Mouse (Mus musculus) liver (tissue): ENCODE data around the gene Ren1.
A peak's percentile ranks its signal among the peaks of the same experiment; 100 is the strongest.
"Not testable (repeated sequence)": the region's sequence is repeated elsewhere in the genome, so short reads cannot be mapped to it uniquely, and the experiment has no call there.

ENCODE experiments used
- DNase-seq: peaks from one replicate; pipeline ENCODE4 v3.0.0-alpha.2; 2020; ENCODE audit warnings: mixed read lengths

Ren1 gene

DNA sequence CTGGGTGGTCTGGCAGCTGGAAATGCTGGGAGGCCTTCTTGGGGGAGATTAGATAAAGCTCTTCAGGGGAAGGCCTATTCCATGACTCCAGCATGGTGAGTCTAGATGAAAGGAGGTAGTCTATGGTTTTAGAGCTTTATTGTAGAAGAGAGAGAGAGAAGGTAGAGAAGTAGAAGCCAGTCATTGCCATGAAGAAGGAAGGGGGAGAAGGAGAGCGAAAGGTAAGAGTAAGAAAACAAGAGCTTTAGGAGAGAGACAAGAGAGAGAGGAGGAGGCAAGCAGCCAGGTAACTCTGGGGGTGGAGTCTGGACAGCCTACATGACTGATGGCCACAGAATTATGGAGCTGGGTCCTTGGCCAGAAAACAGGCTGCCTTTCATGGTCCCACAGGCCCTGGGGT lies at the start of gene Ren1:
TSS of gene Ren1 (plus strand) at position 301 of the 400 bp plus-strand sequence.
- DNase-seq: no peak

DNA sequence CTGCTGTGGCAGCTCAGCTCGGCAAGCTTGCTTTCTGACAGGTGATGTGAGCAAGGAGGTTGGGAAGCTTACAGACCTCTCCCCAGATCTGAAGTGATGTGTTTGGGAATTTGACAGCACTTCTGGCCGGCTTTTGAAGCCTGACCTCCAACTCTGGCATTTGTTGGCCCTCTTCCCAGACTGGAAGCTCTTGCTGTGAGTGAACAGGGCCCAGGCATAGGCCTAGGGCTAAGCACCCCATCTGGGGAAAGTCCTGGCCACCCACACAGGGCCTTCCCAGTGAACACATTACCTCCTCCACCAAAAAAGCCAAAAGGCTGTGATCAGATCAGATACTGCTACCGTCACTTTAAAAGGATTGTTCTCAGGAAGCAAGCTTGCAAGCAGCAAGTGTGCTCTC lies 47.8 kb upstream of the Ren1 start:
- peak; percentile 33 for DNase-seq

DNA sequence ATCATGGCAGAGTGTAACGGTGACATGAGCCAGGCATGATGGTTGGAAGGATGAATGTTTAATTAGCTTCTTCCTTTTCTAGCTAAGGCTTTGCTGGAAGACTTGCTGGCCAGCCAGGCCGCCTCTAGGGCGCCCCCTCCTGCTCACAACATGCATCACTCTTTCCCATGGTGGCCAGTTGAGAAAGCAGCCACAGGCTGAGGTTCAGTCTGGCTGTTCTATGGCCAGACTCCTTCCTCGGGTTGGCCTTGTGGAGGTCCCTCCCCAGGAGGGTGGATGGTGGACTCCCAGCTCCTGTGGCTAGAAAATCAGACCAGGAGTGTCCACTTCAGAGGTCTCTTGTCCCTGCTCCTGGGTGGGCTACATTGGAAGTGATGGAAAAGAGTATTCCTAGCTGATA lies 43.5 kb upstream of the Ren1 start:
- DNase-seq: peak; percentile 70

DNA sequence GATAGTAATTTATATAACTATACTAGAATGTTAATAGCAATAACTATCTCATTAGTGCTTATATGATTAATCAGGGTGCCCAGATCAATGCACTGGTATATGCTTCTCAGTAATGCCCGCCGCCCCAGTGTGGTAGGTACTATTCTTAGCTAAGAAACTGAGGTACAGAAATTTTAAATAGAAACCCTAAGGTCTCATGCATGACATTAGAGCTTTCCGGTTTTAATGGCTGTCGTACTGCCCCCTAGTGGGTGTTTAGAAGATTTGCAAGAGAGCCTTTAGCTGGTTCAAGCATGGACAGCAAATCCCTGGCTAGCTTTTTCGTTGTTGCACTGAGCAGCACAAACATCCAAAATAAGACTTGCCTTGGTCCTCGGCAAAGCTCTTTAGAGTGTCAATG lies 43.0 kb upstream of the Ren1 start:
- DNase-seq: peak; percentile 17

DNA sequence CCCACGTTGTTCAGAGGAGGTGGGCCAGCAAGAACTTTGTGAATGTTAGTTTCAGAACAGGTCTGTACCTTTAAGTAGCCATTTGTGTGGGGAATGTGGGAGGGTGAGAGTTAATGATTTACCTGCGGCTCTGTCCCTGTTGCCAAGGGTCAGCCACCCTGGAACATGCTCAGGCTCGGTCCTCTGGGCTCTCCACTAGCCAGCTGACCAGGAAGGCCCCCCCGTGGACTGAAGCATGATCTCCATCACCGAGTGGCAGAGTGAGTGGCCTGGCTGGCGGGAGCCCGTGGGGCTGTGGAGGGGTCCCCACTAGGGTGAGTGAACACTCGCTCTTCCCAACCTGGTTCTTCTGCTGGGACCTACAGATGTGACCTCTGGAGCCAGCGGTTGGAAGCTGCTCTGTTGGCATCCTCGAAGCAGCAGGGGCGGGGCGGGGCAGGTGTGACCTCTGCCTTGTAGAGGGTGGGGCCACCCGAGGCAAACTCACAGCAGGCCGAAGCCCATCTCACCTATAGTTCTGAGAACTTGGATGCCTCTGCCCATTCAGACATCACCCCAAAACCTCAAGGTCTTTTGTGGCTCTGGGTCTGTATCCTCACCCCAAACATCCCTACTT lies 40.5 kb upstream of the Ren1 start, which contains the start of gene Golt1a:
TSS of gene Golt1a (plus strand) at position 149 of the 616 bp plus-strand sequence.
- DNase-seq: peak; percentile 60

DNA sequence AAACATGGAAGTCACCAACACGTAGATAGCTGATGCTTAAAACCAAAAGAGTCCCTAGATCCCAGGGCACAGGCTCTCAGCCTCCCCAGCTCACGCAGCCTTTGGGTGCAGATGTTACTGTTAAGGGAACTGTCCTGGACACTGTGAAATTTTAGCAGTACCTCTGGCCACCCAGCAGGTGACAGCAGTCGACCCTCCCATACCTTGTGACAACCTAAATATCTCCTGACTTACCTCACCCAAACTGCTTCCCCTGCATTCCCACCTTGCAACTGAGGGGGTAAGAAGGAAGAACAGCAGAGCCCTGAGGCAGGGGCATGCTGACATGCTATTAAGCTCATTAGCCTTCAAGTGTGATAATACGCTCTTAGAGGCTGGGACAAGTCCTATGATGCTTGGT lies 39.1 kb upstream of the Ren1 start:
- no peak for DNase-seq

DNA sequence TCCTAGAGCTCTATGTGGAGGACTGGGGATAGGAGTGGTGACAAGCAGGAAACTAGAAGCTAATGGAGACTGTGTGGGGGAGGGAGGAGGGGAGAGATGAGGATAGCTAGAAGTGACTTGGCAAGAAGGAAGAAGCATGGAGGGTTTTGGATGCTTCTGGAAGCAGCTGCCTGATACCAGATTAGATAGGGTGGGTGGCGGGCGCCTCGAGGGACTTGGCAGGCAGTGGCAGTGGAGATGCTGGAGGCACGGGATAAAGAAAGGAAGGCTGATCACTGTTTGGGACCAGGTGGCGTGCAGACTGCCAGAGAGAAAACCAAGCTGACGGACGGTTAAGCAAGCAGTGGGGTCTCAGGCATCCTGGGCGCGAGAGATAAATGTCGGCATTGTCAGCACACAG lies 38.4 kb upstream of the Ren1 start:
- DNase-seq: no peak

DNA sequence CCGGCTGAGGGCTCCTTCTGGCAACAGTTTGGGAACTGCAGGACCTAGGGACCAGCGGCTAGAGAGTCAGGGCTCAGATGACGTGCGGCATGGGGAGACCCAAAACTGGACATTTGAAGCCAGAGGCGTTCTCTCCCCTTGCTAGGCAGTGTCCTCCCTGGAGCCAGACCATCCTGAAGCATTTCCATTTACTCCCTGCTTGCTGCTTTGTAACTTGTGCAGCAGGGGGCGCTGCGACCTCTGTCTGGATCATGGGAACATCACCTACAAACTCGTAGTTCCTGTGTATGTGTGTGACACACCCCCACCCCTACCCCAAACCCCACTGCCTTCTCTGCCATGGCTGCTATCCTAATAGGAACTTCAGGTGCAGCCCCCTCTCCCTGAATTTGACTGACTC lies 35.9 kb upstream of the Ren1 start:
- peak; percentile 57 for DNase-seq

DNA sequence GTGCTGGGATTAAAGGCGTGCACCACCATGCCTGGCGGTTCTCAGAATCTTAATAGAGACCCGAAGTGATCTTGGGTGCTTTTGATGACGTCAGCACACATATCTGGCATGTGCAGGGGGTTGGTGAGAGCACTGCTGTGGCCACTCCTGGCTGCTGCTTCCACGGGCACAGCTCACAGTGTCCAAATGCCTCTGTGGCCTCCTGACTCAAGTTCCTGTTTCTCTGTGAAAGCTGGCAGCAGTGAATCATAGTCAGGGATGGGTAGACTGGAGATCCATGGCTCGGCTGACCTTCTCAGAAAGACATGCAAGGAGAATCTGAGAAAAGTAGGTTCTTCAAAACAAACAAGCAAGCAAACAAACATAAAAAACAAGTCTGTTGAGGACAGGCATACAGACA lies 34.5 kb upstream of the Ren1 start:
- DNase-seq: no peak

DNA sequence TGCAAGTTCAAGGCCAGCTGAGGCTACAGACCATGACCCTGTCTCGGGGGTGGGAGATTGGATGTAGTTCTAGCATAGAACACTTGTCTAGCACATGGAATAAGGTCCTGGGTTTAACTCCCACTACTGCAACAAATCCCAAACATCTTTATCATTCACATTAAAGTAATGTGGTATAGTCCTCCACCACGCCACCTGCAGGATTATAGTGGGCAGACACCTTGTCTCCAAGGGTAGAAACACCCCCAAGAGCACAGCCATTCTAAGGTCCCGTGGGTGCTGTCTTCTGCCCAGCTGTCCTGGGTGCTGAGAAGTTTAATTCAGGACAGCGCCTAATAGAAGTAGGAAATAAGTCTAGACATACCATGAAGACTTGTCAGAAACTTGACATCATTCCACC lies 33.7 kb upstream of the Ren1 start:
- DNase-seq: no peak

DNA sequence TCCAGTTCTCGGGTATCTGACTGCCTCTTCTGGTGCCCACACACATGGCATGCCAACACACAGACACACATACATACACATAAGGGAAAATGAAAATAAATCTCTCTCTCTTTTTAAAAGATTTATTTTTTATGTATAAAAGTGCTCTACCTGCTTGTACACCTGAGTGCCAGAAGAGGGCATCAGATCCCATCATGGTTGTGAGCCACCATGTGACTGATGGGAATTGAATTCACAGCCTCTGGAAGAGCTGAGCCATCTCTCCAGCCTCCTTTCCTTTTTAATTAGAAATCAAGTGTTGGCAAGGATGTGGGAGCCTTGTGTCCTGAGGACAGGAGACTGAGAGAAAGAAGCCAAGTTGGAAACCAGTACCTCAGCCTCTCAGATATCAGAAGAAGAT lies 33.2 kb upstream of the Ren1 start:
- no peak for DNase-seq

DNA sequence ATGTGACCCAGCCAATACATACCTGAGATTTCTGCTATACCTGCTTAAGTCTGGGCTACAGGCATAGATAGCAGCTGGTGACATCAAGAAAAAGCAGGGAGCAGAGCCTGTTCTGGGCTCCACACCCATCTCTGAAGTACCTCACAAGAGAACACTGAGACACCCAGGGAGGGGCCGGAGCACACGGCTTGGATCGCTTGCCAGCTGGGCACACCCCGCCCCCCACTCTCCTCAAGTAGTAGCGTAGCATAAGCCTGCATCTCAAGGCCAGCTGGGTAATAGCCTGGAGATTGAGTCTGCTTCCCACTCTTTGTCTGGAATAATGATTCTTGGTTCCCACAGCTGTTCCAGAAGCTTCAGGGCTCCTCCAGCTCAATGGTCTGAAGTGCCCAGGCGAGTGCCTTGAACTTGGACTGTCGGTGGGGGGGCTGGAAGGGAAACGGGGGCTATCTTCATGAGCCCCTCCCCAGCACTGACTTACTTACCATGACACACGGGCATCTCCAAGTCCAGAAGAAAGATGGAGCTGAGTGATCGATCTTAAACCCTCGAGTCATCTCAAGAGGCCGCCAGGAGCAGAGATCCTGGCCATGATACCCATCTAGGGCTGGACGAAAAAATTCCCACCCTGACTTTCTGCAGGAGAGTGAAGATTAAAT lies 28.9 kb upstream of the Ren1 start, which contains the start of gene Kiss1:
TSS of gene Kiss1 (plus strand) at position 609 of the 659 bp plus-strand sequence.
- DNase-seq: no peak

DNA sequence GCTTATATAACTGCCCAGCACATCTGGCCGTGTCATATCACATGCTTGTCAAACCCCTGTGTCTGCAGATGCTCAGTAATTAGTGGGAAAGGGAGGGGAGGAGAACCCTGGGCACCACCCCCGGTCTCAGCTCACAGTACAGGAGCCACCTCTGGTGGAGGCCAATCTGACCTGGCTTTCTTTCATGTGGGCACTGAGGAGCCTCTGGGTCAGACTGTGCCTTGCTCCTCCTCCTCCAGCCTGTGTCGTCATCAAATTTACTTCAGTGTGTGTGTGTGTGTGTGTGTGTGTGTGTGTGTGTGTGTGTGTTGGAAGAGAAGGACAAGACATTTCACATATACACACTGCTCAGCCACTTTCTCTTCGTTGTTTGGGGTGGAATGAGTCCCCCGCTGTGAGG lies 27.0 kb upstream of the Ren1 start:
- DNase-seq: no peak

DNA sequence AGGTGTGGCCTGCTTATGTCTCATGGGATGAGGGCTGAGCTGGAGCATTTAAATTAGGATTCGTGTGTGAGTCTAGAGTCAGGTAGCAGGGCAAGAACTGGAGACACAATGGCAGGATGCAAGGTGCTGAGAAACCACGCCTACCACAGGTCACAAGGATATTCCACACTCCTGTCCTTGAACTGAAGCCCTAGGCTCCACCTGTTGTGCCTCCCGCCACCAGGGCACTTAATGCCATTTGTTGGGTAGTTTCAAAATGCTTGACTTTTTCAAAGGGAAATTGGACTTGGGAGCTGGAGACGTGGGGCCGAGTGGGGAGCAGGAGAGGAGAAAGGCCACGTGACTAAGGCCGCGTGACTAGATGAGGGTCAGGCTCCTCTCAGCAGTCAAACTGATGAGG lies 24.4 kb upstream of the Ren1 start:
- no peak for DNase-seq

DNA sequence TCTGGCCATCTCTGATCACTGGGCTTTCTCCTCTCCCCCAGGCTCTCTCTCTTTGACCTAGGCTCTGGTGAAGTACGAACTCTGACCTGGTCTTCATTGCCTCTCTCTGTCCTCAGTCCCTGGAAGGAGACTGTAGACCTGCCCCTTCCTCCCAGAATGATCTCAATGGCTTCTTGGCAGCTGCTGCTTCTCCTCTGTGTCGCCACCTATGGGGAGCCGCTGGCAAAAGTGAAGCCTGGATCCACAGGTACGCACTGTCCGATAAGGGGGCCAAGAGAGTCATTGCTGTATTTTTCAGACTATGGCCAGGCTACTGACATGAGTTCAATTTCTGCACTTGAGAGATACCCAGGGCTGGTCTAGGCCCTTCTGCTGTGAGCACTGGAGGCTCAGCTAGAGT lies 23.2 kb upstream of the Ren1 start:
- no peak for DNase-seq

DNA sequence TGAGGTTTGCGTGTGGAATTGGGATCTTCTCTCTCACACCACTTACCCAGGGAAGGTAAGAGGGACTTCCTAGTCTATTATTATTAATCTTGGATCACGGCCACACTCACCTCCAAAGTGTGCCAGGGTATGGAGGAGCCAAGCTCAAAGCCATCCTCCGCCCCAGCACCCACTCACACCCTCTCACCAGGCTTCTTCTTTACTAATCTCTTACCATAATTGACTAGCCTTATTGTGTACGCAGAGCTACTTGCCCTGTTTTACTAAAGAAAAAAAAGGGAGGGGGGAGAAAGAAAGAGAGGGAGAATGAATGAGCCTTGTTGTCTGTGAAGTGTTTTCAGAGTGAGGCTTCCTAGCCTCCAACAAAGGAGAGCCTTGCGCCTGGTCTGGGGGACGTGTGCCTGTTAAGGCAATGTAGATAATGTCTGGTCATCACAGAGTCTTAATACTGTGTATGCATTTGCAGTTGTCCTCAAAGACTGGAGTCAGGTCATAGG lies 22.0 kb upstream of the Ren1 start:
- no peak for DNase-seq

DNA sequence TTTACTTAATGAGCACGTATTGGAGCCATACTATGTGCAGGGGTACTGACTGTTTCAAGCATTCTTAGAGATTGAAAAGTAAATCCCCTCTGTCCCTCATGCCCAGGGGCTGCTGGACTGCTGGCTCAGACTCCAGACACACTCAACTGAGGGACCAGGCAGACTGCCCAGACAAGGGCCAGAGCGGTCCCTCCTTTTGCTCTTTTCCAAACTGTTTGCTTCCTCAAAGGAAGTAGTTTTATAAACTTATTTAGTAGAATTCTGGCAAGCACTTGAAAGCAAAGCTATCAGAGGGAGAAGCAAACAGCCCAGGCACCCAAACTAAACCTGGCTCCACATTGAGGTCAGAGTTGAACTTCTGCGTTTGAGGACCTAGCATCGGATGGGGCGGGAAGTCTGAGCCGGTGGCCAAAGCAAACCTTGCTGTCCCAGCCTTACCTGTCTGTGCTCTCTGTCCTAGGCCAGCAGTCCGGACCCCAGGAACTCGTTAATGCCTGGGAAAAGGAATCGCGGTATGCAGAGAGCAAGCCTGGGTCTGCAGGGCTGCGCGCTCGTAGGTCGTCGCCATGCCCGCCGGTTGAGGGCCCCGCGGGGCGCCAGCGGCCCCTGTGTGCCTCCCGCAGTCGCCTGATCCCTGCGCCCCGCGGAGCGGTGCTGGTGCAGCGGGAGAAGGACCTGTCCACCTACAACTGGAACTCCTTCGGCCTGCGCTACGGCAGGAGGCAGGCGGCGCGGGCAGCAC lies 21.2 kb upstream of the Ren1 start:
- peak; percentile 11 for DNase-seq

DNA sequence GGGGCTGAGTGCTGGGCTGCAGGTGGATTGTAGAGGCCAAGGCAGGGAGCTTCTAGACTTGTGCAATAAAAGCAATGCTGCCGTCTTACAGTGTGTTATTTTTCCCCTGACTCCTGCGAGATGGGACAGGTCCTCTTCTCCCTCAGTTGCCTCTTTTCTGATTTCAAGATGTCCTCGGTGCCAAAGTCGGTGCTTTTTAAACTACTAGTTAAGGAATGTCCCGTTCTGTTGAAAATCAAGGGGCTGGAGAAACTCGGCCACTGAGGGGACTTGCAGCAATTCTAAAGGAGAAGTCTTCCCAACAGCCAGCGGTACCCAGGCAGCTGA lies 20.7 kb upstream of the Ren1 start:
- no peak for DNase-seq

DNA sequence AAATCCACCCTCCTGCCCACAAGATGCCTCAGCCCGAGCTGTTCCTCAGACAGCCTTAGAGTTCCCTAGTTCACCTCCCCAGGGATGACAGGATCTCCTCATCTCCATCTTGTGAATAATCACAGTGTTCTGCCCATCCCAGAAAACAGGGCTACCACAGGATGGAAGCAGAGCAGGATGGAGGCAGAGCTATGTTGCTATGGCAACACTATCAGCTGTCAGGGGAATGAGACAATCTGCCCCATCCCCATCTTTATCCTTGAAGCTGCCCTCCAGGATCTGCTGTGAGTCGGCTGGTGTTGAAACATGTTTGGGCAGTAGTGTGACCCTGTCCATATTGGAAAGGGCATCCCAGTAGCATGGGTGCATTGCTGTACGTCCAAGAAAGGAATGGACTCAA lies 19.2 kb upstream of the Ren1 start:
- DNase-seq: no peak

DNA sequence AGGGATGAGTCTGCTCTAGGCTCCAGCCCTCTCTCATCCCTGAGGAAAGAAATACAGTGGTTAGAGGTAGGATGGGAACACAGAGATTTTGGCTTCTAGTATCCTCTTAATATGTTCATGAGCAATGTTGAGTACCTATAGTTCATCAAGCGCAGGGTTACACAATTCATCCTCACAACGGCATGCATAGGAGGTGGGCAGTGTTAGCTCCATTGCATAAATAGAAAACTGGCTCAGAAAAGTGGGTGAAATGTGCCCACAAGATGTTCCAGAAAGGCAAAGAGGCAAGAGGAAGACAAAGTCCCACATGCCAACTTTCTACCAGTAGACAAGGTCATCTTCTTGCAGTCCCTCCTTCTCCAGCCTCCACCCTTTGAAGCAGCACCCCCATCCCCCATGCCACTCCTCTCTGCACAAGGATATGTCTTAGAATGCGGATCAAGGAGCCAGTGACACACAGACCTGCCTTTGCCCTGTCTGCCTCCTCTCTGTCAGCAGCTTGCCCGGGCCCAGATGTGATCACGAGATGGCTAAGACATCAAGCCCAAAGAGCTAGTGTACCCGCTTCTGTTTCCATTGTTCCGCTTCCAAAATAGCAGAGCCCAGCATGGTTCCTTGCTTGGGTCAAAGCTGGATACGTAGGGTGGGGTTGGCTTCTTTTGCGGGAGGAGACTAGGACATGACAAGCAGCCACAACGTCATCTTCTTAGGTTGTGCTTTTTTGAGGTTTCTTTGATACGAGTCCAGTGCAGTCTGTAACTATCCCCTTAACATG lies 17.5 kb upstream of the Ren1 start:
- no peak for DNase-seq

DNA sequence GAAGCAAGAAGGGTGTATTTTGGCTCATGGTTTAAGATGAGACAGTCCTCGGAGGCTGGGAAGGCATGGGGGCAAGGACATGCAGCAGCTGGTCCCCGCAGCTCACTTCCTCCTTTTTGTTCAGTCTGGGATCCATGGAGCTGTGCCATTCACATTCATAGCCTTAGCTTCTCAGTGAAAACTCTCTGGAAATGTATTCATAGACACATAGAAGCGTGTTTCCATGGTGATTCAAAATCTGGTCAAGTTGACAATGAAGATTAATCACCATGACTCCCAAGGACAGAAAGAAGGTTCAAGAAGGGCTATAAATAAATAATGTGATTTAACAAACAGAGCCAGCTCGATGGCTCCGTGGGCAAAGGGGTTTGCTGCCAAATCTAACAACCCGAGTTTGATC lies 16.4 kb upstream of the Ren1 start:
- no peak for DNase-seq

DNA sequence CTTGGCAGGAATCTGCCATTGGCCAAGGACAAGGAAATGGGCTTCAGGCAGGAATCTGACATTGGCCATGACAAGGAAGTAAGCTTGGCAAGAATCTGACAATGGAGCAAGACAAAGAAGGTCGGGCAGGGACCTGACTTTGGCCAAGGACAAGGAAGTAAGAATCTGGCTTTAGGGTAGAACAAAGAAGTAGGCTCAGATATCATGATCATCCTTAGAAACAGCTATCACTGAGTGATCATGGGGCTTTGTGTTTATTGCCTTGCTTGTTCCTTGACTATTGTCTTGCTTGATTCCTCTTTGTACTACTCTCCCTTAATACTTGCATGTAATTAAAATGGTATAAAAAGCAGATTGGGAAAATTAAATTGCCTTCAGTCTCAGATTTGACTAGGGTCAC lies 9.9 kb upstream of the Ren1 start:
- DNase-seq: not testable (repeated sequence)

DNA sequence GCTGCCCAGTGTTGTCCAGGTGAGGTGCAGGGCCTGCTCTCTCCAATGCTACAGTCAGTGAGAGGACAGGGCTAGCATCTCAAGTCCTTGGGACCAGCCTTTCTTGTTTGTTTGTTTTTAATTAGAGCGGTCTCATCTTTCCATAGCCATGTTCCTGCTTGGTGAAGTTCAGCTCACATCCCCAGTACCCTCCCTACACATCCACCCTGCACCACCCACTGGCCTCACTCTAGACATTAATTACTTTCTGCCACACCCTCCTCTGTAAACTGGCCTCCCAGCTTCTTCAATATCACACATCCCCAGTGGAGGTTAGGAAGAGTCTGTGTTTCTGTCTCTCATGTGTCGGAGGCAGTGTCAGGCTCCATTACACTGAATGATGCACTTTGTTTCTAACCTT lies 6.0 kb upstream of the Ren1 start:
- DNase-seq: no peak
